Mouse (Mus musculus) T-helper 1 cell (primary cell): ENCODE results near the gene Tatdn2.

Experiments used
- in situ Hi-C: fragments of 300-600 bp; cut with MboI, MseI; formaldehyde crosslinking; loops from one replicate; pipeline ENCODE4 v1.15.1; 2025; ENCODE audit warnings: high pct_unique_total_duplicates

Tatdn2 gene

DNA sequence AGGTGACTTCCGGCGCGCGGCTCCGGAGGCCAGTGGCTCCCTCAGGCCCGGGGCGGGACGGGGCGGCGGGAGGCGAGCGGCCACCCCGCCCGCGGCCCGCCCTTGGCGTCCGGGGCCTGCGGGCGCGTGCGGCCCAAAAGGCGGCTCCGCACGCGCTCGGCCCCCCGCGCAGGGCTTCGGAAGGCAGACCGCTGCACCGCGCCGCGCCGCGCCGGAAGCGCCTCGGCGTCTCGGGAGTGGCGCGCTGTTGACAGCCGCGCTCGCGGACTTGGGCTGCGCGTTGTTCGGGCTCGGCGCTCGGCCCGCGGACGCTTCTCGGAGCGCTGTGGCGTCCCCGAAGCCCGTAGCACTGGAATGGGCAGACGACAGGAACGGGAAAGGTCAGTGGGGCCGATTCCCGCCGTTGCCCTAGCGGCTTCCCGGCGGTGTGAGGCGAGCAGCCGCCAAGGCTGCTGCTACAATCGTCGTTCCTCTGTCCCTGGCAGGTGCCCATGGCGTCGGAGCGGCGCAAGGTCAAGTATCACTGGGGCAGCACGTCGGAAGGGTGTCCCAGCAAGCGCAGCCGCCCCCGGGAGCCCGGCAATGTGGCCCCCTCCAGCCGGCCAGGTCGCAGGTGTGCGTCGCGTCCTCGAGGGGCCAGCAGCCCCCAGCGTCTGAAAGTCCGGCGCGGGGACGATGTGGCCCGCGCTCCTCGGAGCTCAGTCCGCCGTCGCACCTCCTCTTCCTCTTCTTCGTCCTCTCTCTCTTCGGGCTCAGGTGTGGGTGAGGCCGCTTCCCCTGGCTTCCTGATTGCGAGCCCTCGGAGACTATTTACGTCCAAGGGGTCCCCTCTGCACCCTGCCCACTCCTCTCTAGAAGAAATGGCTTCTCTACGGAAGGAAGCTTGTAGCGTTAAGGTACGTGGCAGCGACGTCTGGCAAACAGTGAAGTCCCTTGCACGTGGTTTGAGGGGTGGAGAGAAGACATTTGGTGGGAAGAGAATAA lies 664 bp downstream of the Tatdn2 start:
- in situ Hi-C loops = no loop called here

DNA sequence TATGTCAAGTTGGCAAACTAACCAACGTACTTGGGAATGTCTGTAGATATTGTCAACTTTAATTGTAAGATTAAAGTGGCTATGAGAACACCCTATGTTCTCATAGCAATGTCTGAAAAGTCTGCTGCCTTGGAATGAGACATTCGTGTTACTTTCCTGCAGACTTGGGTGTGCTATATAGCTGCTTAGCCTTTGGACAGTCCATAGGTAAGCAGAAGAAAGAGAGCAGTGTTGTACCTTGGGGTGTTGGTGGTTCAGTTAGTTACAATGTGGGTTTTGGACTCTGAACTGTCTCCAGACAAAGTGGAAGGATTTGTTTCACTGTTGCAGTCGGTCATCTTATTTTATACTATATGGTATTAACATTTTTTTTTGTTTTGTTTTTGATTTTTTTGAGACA lies 15.9 kb downstream of the Tatdn2 start:
- in situ Hi-C loops = loop anchor here (10.0 kb wide), 1 partner anchor 2002 kb away; no protein-coding TSS in a partner anchor

DNA sequence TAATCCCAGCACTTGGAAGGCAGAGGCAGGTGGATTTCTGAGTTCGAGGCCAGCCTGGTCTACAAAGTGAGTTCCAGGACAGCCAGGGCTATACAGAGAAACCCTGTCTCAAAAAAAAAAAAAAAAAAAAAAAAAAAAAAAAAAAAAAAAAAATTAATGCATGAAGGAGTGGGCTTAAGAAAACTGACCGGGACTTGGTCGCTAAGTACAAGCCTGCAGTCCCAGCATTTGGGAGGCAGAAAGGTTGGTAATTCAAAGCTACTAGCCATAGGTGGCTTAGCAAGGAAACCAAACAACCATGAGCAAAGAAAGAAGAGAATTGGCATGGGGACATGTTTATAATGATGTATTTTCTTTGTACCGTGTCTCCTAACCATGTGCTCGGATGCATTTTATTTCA lies 16.5 kb downstream of the Tatdn2 start:
- in situ Hi-C loops = loop anchor here (10.0 kb wide), 1 partner anchor 2001 kb away; no protein-coding TSS in a partner anchor

DNA sequence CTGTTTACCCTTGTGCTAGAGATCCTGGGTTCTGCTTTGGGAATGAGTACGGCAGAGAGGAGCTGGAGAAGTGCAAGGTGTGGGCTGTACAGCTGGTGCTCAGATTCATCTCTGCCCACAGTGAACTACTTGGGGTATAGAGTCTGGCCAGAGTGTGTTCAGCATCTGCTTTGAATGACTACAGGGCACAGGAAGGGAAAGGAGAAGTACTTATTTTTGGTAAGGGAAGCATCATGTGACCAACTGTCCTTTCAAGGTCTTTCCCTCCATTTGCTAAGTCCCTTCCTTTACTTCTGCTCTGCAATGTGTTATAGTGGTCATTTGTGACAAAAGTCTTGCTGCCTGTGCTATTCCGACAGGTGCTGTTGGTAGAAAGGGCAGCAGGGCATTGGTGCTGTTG lies 17.4 kb downstream of the Tatdn2 start:
- in situ Hi-C loops = loop anchor here (10.0 kb wide), 1 partner anchor 2001 kb away; no protein-coding TSS in a partner anchor

DNA sequence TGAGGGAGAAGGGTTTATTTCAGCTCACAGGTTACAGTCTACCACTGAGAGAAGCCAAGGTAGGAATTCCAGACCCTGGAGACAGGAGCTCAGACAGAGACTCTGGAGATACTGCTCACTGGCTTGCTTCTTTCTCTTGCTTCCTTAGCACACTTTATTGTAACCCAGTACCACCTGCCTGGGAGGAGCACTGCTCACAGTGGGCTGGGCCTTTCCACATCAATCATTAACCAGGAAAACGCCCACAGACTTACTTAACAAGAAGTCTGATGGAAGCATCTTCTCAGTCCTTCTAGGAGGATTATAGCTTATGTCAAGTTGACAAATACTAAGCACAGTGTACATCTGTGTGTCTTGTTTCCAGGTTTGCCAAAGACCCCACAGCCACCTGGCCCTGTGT lies 17.9 kb downstream of the Tatdn2 start:
- in situ Hi-C loops = loop anchor here (10.0 kb wide), 1 partner anchor 2000 kb away; no protein-coding TSS in a partner anchor

DNA sequence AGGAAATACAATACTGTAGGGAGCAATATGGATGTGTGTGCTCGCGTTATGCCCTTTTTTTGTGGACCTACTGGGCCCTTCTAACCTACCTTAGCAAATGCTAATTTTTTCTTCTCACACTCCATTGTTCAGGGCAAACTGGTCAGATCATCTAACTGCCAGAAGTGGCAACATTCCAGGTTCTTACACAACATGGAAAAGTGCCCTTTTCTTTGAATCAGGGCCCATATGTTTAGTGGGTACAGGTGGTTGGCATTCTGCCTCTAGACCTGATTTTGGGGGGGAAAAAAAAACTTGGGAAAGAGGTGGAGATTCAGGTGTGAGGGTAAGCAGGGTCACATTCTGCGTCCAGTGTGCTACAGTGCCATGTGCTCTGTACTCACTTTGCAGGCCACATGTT lies 20.7 kb downstream of the Tatdn2 start:
- in situ Hi-C loops = loop anchor here (10.0 kb wide), 1 partner anchor 1997 kb away; no protein-coding TSS in a partner anchor

DNA sequence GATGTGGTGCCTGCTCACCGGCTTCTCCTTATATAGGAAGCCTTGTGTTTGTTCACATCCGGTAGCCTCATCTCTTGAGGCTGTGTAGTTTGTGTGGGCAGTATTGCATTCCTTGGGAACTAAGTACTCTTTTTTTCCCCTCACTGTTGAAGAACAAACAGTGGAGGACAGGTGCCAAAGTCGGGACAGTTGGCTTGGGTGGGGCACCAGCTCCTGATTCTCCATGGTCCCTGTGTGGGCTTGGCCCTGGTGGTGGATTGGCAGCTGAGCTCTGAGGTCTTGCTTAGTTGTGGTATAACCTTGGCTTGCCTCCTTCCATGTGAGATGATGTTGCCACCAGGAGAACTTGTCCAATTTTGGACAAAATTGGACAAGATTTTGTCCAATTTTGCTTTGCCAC lies 23.0 kb downstream of the Tatdn2 start, which contains the start of gene Ghrl:
Gene Ghrl, minus strand, starts transcription at position 3 of the 400 bp plus-strand sequence.
- in situ Hi-C loops = loop anchor here (10.0 kb wide), 1 partner anchor 1995 kb away; no protein-coding TSS in a partner anchor

DNA sequence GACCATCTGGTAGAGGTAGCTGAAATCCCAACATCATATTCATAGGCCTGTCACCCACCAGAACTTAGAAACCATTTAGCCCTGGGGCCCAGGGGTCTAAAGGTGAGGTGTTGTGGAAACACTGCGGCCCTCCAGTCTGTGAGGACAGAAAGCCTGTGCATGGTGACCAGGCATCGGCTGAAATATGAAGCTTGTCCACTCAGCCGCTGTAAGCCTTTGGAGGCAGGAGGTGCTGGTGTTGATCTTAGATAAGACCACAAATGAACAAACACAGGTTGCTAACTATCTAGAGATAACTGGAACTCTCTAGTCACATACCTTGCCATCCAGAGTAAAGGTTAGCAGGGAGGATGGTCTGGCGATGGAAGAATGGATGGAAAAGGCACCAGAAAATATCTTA lies 24.2 kb downstream of the Tatdn2 start:
- in situ Hi-C loops = no loop called here

DNA sequence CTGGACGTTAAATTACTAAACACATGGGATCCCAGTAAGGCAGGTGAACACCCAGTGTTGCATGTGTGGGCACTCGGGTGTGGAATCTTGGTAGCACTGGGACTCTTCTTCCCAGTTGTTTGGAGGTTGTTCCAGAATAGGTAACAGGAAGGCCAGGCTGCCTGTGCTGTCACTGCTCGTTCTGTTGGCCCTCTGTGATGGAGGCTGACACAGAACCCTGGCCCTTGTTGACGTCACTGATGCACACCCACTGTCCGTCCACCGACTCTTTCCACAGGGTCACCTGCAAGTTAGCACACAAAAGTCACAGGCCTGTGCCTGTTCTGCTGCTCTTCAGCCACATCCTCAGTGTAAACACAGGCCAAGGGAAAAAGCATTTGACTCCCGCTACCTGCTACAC lies 31.3 kb downstream of the Tatdn2 start:
- in situ Hi-C loops = no loop called here

DNA sequence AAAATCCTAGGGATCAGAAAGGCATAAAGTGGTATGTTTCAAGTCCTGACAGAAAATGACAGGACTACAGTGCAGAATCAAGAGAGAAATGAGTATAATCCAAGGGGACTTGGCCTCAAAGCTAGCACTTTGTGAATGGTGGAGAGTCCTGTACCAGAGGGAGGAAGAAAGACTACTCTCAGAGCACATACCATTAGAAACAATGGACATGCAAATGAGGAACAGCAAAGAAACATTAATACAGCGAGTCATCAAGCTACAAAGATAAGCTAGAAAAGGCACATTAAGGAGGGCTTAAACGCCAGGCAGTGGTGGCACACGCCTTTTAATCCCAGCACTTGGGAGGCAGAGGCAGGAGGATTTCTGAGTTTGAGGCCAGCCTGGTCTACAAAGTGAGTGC lies 34.4 kb downstream of the Tatdn2 start:
- in situ Hi-C loops = no loop called here

DNA sequence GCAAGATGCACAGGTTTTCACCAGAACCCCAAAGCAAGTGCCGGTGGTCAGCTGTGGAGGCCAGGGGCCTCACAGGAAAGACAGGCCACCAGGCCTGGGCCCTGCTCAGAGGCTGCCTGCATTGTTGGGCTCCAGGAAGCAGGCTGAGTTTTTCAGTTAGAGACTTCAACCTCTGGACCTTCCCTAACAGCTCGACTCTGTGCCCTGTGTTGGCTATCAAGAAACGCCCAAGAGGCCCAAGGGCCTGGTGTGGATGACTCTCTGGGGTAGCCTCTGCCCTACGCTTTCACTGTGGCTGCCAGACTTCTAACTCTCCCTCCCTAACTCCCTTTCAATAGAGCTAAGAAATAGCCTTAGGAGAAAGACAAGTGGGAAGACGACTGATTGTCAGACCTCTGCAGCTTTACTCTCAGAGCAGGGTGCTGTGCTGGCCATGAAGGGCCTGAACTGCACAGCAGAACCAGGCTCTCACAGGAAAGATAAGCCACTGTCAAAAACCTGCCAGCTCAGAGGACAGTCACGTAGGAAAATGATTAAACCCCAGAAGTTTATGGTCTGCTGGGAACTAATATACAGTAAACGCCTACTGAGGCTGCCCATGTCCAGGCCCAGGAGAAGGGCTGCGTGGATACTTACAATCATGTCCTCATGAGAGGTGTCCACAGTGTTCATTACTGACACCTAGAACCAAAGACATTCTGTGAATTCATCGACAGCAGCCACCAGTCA lies 40.6 kb downstream of the Tatdn2 start:
- in situ Hi-C loops = no loop called here

DNA sequence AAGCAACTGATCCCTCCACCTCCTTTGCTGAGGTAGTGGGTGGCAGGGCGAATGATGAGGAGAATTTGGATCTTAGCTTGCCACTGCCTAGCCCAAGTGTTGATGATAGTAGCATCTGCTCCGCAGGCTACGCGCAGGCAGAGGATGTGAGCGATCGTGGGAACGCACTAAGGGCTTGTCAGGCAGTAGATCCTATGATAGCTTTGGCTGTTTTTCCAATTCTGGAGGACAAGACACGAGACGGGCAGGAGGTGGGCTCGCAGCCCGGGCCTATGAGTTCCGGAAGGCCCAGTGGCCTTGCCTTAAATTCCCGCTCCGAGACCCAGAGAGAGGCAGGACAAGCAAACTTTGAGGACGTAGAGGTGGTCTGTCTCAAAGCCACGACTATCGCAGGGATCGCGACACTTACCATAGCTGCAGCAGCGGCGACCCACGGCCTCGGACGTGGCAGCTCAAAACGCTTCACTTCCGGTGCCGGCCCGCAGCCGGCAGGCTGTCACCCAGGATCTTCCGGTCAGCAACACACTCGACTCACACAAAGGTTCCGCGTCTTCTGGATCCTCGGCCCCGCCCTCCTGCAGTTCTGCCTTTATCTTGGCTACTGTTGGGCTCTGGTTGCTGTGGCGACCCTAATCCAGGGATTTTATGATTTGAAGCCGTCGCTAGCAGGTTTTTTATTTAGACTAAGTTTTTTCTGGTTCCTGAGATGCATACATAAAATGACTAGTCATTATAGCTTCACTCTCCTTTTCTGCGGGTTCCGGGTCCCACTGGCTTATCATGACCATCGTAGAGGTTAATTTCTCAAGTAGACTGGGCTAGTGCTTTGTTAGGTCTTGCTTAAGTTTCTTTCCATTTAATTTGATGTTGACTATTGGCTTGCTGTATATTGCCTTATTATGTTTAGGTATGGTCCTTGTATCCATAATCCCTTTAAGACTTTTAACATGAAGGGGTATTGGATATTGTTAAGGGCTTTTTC lies 43.7 kb downstream of the Tatdn2 start, which contains the start of gene Sec13:
Gene Sec13, minus strand, starts transcription at position 508 of the 982 bp plus-strand sequence.
- in situ Hi-C loops = no loop called here

DNA sequence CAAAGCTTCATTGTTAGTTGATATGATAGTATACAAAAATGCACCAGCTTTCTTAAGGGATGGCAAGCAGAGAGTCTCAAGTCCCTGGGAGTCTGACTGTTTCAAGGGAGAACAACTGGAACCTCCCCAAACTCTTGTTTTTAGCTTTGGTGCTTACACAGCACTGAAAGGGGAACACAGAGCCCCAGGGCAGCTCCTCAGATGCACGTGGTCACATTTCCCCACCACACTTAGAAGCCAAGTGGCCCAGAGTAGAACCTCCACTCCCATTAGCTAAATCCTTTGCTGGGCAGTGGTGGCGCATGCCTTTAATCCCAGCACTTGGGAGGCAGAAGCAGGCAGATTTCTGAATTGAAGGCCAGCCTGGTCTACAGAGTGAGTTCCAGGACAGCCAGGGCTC lies 44.6 kb downstream of the Tatdn2 start:
- in situ Hi-C loops = no loop called here

DNA sequence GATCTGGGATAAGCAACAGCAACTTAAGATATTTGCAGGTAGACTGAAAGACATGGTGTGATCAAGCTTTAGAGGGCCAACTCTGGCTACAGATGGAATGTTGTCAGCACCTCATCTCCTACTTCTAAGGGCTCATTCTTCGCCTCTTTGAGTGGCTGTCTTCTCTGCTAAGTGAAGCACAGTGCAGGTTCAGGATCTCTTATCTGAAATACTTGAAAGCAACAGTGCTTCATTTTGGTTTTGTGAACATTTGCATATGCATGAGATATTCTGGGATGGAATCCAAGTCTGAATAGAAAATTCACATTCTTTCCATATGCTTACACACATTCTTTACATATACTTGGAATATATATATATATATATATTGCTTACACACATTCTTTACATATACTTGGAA lies 45.5 kb downstream of the Tatdn2 start:
- in situ Hi-C loops = no loop called here

DNA sequence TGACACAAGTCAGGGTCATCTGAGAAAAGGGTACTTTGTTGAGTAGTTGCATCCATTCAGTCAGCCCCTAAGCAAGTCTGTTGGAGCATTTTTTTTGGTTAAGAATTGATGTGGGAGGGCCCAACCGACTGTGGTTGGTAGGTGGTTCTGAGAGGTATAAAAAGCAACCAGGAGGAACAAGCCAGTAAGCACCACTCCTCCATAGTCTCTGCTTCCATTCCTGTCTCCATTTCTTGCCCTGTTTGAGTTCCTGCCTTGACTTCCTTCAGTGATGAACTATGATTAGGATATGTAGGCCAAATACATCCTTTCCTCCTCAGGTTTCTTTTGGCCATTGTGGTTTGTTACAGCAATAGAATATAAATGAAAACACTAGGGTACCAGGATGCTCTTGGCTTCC lies 46.3 kb downstream of the Tatdn2 start:
- in situ Hi-C loops = no loop called here

DNA sequence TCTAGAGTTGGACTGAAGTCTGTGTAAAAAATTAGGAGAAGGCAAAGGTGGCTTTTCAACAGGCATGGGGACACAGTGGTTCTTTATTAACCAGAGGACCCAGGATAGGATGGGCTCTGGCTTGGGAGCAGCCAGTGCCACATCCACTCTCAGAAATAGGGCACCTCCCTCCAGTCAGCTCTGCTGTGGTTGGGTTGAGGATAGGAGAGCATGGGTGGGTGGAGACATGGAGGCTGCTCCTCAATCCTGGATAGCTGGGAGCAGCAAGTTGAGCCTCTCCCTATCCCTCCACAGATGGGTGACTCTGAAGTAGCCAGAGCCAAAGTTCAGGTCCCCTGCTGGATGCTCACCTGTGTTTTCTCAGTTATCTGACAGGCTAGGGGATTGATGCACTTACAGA lies 48.3 kb downstream of the Tatdn2 start:
- in situ Hi-C loops = no loop called here

DNA sequence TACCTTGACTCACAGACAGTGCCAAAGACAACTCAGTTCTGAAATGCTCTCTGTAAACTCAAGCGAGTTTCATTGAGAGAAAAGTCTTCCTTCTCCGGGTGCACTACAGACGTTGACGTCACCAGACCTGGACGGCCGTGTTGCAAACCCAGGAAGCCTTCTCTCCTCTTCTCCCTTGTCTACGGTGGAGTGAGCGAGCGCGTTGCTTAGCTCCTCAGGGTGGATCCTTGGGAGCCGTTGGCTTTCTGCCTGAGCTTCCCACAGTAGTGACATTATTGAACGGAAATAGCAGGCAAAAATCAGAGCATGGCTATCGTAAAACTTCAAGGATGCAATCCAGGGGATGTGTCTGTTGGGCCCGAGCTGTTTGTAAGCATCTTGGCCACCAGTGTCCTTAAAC lies 50.4 kb downstream of the Tatdn2 start:
- in situ Hi-C loops = no loop called here

DNA sequence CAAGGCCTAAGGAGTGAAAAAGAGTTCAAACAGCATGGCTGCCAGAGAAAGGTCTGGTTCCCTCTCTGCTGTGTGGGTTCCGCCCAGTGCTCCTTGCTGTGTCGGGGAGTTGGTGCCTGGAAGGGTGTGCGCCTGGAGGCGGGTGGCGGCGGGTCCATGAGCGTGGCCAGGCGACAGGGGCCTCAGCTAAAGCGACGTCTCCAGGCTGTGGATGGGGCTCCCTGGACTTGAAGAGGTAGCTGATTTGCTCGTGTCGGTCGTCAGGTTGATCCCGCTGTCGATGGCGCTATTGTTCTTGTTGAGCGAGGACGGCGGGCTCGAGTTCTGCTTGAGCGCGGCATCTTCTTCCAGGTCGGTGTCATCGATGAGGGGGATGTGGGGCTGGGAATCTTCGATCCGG lies 51.5 kb downstream of the Tatdn2 start:
- in situ Hi-C loops = no loop called here

DNA sequence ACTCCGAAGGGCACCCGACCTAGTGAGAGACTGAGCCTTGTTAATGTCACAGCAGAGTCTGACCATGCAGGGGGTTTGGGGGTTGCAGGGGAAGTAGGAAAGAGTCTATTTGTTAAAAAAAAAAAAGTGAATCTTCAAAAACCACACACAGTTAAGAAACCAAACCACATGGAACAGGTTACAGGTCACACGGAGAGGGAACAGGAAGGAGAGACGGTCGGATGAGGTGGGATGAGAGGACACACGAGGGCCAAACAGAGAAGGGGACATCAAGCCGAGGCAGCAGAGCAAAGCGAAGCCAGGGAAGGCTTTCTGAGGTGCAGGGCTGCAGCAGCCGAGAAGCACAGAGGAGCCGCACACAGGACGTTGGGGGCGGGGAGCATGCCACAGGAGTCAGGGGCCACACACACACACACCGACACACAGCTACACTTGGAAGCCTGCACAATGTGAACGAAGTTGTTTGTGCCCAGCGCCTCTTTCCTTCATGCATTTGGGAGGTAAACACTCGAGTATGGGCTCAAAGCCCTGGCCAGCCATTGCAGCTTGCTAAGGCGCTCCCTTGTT lies 52.4 kb downstream of the Tatdn2 start:
- in situ Hi-C loops = no loop called here
